Mouse (Mus musculus) small intestine, adult 2 months (tissue): ENCODE results near the gene Mamdc2.

Experiments used
- CTCF ChIP-seq: fragments of 200-500 bp; IDR thresholded peaks from 2 replicates; pipeline ENCODE4 v1.5.1; 2012; ENCODE audit warnings: low read depth, mild to moderate bottlenecking, control low read depth, inconsistent platforms, low read length, moderate library complexity, mixed read lengths; ENCODE audit not compliant: insufficient replicate concordance, insufficient read length; ENCODE audit errors: extremely low read depth
- POLR2A ChIP-seq: fragments of 200-500 bp; IDR thresholded peaks from 2 replicates; pipeline ENCODE4 v1.6.1; 2012; ENCODE audit warnings: low read depth, mild to moderate bottlenecking, control low read depth, inconsistent platforms, low read length, moderate library complexity

DNA sequence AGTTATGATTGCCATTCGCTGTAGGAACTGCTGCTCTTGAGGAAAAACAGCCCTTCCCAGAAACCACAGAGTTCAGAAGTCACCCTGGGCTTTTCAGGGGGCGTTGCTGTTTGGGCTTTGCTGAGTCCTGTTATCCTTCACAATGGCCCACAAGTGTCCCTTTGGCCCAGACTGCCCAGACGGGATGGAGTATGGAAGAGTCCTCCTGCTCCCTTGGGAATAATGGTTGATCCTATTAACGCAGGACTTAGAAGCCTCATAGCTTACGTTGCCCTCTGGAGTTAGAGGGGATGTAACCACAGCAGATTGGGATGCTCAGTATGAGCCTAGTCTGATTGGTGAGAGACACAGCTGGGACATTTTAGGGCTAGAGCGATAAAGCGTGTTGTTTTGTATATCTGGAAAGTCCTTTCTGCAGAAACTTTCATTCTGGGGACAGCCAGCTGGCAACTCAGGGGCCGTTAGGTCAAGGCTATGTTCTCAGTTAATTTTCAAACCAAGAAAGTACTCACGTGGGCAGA is 94.3 kb downstream of the Mamdc2 start:
- TF ChIP-seq CTCF (no peak), POLR2A (no peak)
